Mouse (Mus musculus) cerebellum, adult (tissue): ENCODE measurements around the gene Kcnh3.

ENCODE experiments used
- ATAC-seq: cut with Nextera tagmentation; 2 replicates; pipeline ENCODE4 v1.9.2; 2017; ENCODE audit warnings: mild to moderate bottlenecking, moderate library complexity, mixed read lengths; ENCODE audit not compliant: insufficient number of reproducible peaks, low FRiP score, low TSS enrichment

The Kcnh3 gene

DNA sequence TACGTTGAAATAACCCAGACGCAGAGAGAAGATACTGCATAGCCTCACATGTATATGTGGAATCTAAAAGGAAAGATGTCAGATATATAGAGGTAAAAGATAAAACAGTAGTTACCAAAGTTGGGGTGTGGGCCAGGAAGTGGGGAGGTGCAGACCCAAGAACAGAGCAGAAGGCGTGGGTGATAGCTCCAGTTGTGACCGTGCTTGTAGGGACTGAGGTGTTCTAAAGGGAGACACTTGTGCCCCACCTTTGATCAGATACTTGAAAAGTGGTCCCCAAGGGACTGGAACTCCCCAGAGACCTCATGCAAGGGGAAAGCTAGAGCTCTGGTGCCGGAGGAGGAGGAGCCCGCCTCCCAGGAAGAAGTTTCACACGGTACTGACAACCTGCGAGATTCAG is 51.4 kb downstream of the Kcnh3 start:
- no peak for ATAC-seq

DNA sequence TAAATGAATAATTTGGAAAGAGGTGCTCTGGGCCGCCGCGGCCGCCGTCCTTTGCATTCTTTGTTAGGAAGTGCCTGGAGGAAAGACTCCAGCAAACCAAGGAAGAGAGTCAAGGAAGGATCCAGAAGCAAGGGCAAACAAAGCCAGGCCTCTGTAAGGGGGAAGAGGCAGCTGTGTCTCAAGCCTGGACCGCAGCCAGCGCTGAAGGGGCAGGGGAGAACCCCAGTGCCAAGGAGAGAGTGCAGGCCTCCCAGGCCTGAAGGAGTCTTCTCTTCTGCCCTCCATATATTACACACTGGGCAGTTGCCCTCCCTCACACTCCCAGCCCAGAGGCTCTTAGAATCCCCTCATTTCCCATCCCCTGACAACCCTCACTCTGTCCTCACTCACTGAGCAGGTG is 53.6 kb downstream of the Kcnh3 start:
- no peak for ATAC-seq

DNA sequence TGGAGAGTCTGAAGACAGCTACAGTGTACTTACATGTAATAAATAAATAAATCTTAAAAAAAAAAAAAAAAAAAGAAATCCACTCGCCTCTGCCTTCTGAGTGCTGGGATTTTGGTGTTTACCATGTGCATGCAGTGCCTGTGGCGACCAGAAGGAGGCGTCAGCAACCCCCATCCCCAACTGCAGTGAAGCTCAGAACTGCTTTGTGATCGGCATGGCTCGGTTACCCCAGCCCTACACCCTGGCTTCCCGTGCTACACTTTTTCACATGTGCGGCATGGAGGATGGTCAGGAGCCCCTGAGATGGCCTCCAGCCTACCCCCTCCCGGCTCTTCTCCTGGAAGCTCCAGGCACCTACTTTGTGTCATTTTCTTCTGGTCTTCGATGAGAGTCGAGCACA is 58.8 kb downstream of the Kcnh3 start:
- no peak for ATAC-seq

DNA sequence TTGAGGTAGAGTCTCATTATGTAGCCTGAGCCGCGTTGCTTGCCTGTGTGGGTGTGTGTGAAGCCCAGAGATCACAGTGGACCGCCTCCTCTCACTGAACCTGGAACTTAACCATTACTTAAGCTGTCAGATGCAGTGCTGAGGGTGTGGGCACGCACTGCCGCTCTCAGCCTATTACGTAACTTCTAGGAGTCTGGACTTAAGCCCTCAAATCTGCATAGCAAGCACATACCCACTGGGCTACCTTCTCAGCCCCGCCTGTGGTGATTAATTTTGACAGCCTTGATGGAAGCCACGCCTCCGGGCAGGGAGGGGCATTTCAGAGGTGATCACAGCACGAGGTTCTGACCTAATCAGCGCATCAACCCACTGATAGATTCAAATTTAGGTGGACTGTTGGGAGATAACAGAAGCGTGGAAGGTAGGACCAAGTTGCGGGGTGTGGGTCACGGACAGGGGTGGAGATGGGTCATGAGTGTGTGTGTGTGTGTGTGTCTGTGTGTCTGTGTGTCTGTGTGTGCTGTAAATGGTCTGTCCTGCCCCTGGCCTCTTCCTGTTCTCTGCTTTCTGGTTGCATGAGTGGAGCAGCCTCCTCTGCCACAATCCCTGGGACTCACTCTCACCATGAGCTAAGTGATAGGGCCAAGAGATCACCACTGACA is 60.0 kb downstream of the Kcnh3 start:
- ATAC-seq, result no peak

DNA sequence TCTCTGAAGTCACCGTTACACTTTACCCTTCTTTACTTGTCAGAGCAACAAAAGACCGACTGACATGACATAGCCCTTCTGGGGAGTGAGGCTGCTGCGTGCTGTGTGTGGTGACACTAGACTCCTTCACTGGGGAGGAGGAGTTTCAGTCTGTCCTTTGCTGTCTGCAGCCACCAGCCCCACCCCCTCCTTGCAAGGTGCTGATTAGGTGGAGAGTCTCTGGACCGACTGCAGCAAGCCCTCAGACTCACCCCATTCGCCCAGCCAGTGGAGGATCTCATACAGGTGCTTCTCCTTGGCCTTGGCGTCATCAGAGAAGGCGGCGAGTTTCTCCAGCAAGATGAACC is 60.5 kb downstream of the Kcnh3 start:
- no peak for ATAC-seq

- no peak for ATAC-seq
Observed at GRCm38 (mm10) chr15:99290586-99290985, 65.9 kb downstream of the Kcnh3 start.
